Mouse (Mus musculus): ENCODE results near the gene Gm43552.

DNA sequence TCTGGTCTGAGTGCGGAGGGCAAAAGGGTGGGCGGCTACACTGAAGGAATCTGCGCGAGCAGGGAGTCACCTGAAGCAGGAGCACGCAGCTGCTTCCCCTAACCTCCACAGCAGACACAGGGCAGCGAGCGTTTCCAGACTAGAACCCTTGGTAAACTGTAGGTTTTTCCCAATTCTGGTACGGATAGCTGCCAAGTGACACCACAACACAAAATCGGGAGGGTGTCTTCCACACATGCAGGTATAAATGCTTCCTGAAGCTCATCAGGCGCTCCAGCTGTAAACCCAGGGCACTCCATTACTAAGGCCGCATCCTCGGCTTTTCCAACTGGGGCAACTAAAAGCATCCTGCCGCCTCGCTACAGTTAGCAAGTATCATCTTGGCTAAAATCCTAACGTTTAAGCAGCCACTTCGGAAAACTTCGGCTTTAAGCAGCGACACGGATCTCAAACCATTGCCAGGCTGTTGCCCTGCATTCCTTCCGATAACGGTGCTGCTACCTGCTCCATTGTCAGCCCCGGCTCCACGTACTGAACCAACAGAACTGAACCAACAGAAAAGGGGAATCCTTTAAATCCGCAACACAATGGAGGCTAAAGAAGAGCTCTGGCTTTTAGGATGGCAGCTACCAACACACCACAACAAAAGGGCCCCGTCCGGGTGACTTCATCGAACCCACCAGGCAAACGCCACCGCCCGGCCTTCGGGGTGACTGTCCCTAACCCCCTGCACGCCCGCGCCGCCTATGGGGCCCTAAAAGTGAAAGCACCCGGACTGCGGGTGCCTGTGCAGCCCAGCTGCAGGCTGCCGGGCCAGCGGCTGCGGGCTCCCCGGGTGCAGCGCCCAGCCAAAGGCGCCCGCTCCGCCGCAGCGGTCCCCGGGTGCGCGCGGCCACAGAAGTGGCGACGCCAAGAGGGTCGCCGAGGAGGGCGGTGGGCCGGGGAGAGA lies 592 bp downstream of the Gm43552 start:
- TF ChIP-seq CTCF (IDR thresholded peaks at IDR 0.05) = peak; percentile 61
- TF ChIP-seq EP300 (IDR thresholded peaks at IDR 0.05) = no peak
